Mouse (Mus musculus) layer of hippocampus, adult 8-10 months (tissue): ENCODE measurements at regions not wholly inside any gene's neighbourhood (a gene's known extent, or its start where the extent isn't known, plus 50 kb on each side); places are given as distances from the start of the nearest gene placed in this dataset.
"Not testable (repeated sequence)": the region's sequence is repeated elsewhere in the genome, so short reads cannot be mapped to it uniquely, and the experiment has no call there.

Experiments used
- DNase-seq, 2 experiments: peaks; one replicate each; pipeline ENCODE4 v3.0.0; 2022; ENCODE audit warnings: low spot score in 2 of 2
- microRNA-seq, 2 experiments: library from miRNA; unstranded; fragments of <30 nt; microRNA quantifications; one replicate each; pipeline ENCODE4 v1.2.0; 2022

- no peak for DNase-seq
Measured at GRCm38 (mm10) chr1:165017793-165018192, 82.5 kb upstream of the Xcl1 start.

- DNase-seq = no peak
Measured at GRCm38 (mm10) chr1:165014328-165014727, 79.0 kb upstream of the Xcl1 start.

GRCm38 (mm10) chr1:165013428-165013827, 78.1 kb upstream of the Xcl1 start:
- no peak for DNase-seq

GRCm38 (mm10) chr1:165012376-165012775, 77.0 kb upstream of the Xcl1 start:
- DNase-seq = no peak

- DNase-seq = no peak
Measured at GRCm38 (mm10) chr1:164999515-164999914, 64.2 kb upstream of the Xcl1 start.

- no peak for DNase-seq
Measured at GRCm38 (mm10) chr1:164998621-164999020, 63.3 kb upstream of the Xcl1 start.

GRCm38 (mm10) chr1:164997660-164998059, 62.3 kb upstream of the Xcl1 start:
- no peak for DNase-seq

GRCm38 (mm10) chr1:164994247-164994660, 58.9 kb upstream of the Xcl1 start:
- DNase-seq = no peak

GRCm38 (mm10) chr1:164993175-164993875, 58.0 kb upstream of the Xcl1 start:
- DNase-seq = not testable (repeated sequence)

- no peak for DNase-seq
Measured at GRCm38 (mm10) chr1:164988982-164989381, 53.7 kb upstream of the Xcl1 start.

GRCm38 (mm10) chr1:164988191-164988590, 52.9 kb upstream of the Xcl1 start:
- peak; percentile 30 to 44 for DNase-seq

- not testable (repeated sequence) for DNase-seq
Measured at GRCm38 (mm10) chr1:164985521-164985920, 50.2 kb upstream of the Xcl1 start.

Small RNA genes lying in the stretch of these regions (microRNA-seq; reads per million reads assigned to microRNA genes)
- gene Gm26042 = 0 reads per million in 2 experiments
